Mouse (Mus musculus): ENCODE data around the gene Csde1.
A peak's percentile ranks its signal among the peaks of the same experiment; 100 is the strongest.

The Csde1 gene

DNA sequence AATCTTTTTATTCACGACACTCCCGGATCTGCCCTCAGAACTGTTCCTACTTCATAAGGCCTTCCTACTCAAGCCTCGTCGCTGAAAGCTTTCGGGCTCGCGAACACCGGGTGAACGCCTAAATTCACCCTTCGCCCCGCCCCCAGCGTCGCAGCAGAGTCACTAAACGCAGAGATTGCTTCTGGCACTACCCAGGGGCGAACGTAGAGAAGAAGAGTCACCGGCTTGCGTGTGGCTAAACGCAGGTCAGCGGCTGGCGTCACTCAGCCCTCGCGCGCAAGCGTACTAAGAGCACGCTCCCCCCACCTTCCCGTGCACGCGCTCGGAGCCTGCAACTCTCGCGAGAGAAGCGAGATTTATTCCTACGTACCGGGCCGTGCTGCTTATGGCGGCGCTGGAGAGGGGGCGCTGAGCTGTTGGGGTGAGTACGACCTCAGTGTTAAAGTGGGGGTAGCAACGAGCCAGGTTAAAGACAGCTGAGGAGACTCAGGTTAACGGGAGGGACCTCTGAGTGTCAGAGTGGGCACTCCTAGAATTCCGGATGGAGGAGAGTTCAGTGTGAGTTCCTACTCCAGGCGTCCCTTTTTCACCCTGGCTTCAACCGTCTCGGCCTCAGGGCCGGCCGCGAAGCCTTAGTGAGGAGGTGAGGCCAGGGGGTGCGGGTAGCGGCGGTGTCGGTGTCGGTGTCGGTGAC is at the start of gene Csde1:
Gene Csde1, plus strand, starts transcription at position 178 of the 694 bp plus-strand sequence.
- DNase-seq (ENCODE audit: low read depth, low spot score) = peak; percentile 99
- H3K36me3 ChIP-seq (ENCODE audit: control insufficient read depth, insufficient read depth, low read length, poor library complexity, severe bottlenecking) = no peaks in the 10 kb centered on the region; the same call in 1 of the 2 replicates
- no peaks in the 10 kb centered on the region for H3K27me3 ChIP-seq (ENCODE audit: control insufficient read depth, insufficient read depth, low read length, poor library complexity, severe bottlenecking)

DNA sequence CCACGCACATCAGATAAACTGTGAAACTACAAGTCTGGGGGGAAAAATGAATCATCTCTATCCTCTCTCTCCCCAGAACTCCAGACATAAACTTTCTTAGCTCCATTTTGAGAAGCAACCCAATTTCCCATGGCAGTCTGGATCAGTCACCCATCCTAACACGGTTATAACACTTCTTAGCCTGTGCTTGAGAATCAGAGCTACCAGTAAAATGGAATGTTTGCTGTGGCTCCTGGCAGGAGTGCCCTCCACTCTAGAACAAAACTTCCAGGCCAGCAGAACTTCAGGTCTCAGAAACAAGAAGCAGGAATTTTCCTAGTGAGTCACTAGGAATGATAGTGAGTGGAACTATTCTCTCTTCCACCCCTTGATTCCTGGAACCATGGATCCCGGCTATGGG is 49.7 kb upstream of the Csde1 start:
- Histone ChIP-seq H3K27me3 (ENCODE audit: control insufficient read depth, insufficient read depth, low read length, poor library complexity, severe bottlenecking) (no peaks in the 10 kb centered on the region), H3K36me3 (ENCODE audit: control insufficient read depth, insufficient read depth, low read length, poor library complexity, severe bottlenecking) (no peaks in the 10 kb centered on the region)
- DNase-seq (ENCODE audit: low read depth, low spot score) = no peak

DNA sequence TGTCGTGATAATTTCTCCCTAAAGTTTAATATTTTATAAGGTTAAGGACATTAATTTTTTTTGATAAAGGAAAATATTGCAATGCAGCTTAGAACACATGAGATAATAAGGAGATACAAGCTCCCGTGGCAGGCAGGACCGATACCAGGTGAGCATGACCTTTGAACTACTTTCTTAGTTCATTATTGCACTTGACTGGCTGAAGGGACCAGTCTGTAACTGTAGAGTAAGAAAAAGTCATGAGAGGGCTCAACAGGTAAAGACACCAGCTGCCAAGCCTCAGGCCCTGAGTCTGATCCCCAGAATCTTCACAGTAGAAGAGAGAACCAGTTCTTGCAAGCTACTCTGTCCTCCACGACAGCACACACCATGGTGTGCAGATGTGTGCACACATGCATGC is 43.3 kb upstream of the Csde1 start:
- Histone ChIP-seq H3K27me3 (ENCODE audit: control insufficient read depth, insufficient read depth, low read length, poor library complexity, severe bottlenecking) (no peaks in the 10 kb centered on the region), H3K36me3 (ENCODE audit: control insufficient read depth, insufficient read depth, low read length, poor library complexity, severe bottlenecking) (no peaks in the 10 kb centered on the region)
- no peak for DNase-seq (ENCODE audit: low read depth, low spot score)

DNA sequence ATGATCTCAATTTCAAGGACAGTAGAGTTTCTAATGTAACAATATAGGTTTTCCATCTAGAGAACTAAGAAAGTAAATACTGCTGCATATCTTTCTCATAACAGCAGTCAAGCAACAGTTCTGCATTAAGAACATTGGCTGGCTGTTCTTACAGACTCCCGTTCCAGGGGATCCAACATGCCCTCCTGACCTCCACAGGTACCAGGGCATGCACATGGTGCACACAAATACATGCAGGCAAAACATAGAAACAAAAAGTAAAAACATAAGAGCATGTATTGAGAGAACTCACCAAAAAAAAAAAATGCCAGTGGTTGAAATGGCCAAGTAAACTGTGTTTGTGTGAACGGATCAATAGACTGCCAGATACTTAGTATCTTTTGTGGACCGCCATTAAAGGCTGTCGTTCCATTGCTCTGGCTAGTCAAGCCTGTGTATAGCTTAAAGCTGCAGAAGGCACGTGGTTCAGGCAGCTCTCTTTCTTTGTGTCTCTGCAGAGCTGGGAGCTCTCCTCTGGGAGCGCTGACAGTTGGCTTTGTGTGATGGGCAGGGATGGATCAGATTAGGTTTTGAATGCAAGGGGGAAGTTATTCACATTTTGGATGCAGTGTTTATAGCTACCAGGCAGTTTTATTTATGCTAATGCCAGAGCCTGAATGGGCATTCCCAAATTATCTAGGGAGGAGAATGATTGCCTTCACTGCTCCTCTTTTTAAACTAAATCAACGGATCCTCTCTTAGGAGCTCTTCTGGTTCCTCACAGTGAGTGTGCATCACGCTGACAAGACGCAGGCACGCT is 40.5 kb upstream of the Csde1 start:
- Histone ChIP-seq H3K36me3 (ENCODE audit: control insufficient read depth, insufficient read depth, low read length, poor library complexity, severe bottlenecking) (no peaks in the 10 kb centered on the region), H3K27me3 (ENCODE audit: control insufficient read depth, insufficient read depth, low read length, poor library complexity, severe bottlenecking) (no peaks in the 10 kb centered on the region)
- no peak for DNase-seq (ENCODE audit: low read depth, low spot score)

DNA sequence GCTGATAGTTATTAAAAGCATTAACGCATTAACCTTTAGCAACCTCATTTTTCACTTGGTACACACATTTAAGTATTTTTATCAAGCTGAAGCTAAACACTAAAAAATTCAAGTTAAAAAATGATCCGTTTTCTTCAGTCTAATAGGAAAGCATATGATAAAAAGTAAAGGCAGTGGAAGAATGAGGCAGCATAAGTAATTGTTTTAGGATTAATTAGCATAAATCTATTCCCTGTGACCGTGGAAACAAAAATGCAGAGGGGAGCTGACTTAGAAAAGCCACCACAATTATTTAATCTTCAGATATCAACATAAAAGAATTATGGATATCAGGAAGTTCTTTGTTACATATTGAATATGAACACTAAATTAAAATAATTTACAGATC is 39.9 kb upstream of the Csde1 start:
- no peak for DNase-seq (ENCODE audit: low read depth, low spot score)
- H3K36me3 ChIP-seq (ENCODE audit: control insufficient read depth, insufficient read depth, low read length, poor library complexity, severe bottlenecking) = no peaks in the 10 kb centered on the region
- H3K27me3 ChIP-seq (ENCODE audit: control insufficient read depth, insufficient read depth, low read length, poor library complexity, severe bottlenecking) = no peaks in the 10 kb centered on the region

DNA sequence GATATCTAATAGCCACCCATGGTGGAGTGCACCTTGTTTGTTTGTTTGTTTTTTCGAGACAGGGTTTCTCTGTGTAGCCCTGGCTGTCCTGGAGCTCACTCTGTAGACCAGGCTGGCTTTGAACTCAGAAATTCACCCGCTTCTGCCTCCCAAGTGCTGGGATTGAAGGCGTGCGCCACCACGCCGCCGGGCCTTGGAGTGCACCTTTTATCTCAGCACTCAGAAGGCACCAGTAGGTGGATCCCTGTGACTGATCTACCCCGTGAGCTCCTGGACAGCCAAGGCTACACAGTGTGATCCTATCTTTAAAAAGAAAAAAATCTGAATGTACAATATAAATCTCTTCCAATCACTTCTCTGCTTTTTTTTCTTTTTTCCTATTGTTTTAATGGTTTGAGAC is 29.2 kb upstream of the Csde1 start:
- no peaks in the 10 kb centered on the region for H3K36me3 ChIP-seq (ENCODE audit: control insufficient read depth, insufficient read depth, low read length, poor library complexity, severe bottlenecking)
- no peak for DNase-seq (ENCODE audit: low read depth, low spot score)

DNA sequence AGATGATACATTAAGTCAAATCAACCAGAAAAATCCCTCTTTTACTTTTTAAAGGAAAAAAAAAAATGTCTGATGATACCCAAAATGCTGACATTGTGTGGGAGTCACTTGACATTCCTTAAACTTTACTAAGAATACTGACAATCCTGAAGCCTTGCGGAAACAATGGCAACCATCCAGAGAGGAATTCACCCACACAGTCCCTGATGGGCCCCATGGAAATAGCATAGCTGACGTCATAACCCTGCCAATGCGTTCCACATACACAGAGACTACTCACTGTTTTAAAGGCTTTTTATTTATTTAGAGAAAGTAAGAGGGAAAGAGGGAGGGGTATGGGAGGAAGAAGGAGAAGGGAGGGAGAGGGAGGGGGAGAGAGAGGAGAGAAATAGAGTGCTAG is 27.3 kb upstream of the Csde1 start:
- Histone ChIP-seq H3K27me3 (ENCODE audit: control insufficient read depth, insufficient read depth, low read length, poor library complexity, severe bottlenecking) (no peaks in the 10 kb centered on the region), H3K36me3 (ENCODE audit: control insufficient read depth, insufficient read depth, low read length, poor library complexity, severe bottlenecking) (peaks cover 3% of the 10 kb centered on the region)
- DNase-seq (ENCODE audit: low read depth, low spot score) = no peak

More for the DNA sequence above, 29.2 kb upstream of the Csde1 start:
- no peaks in the 10 kb centered on the region for H3K27me3 ChIP-seq (ENCODE audit: control insufficient read depth, insufficient read depth, low read length, poor library complexity, severe bottlenecking)

DNA sequence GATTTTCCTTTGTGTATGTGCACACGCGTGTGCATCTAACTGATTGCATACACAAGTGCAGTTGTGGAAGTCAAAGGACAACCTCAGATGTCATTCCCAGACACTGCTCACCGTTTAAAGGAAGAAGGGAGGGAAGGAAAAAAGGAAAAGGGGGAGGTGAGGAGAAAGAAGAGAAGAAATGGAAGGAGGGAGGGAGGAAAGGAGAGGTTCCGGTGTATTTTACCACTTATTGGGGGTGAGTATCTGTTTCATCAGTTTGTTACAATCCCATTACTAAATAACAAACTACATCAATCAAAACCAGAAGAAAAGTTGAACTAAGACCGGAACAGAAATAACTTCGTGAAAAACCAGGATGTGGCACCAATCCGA is 25.0 kb upstream of the Csde1 start:
- no peak for DNase-seq (ENCODE audit: low read depth, low spot score)
- Histone ChIP-seq H3K36me3 (ENCODE audit: control insufficient read depth, insufficient read depth, low read length, poor library complexity, severe bottlenecking) (peaks cover 11% of the 10 kb centered on the region), H3K27me3 (ENCODE audit: control insufficient read depth, insufficient read depth, low read length, poor library complexity, severe bottlenecking) (no peaks in the 10 kb centered on the region)

DNA sequence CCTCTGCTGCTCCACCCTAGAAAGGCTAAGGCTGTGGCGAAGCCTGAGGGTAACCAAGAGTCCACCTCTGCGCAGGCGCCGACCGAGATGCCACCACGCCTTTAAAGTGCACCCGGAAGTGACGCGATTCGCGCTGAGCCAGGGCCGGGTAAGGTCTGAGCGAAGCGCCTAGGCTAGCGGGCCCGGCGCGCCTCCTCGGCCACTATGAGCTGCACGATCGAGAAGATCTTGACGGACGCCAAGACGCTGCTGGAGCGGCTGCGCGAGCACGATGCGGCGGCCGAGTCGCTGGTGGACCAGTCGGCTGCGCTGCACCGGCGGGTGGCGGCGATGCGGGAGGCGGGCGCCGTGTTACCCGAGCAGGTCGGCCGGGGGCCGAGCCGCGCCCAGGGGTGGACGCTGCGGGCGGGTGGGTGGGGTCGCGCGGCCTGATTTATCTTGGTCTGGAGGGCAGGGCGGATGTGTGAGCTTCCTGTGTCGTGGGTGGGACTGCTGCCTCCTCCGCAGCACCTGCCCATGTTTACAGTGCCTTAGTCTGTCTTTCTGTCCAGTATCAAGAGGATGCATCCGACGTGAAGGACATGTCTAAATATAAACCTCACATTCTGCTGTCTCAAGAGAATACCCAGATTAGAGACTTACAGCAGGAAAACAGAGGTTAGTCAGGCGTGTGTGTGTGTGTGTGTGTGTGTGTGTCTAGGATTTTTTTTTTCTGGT is 24.5 kb upstream of the Csde1 start, which contains the start of gene Sike1:
Gene Sike1, plus strand, starts transcription at position 104 of the 717 bp plus-strand sequence.
- Histone ChIP-seq H3K36me3 (ENCODE audit: control insufficient read depth, insufficient read depth, low read length, poor library complexity, severe bottlenecking) (peaks cover 12% of the 10 kb centered on the region), H3K27me3 (ENCODE audit: control insufficient read depth, insufficient read depth, low read length, poor library complexity, severe bottlenecking) (no peaks in the 10 kb centered on the region)
- peak; percentile 97 for DNase-seq (ENCODE audit: low read depth, low spot score)

DNA sequence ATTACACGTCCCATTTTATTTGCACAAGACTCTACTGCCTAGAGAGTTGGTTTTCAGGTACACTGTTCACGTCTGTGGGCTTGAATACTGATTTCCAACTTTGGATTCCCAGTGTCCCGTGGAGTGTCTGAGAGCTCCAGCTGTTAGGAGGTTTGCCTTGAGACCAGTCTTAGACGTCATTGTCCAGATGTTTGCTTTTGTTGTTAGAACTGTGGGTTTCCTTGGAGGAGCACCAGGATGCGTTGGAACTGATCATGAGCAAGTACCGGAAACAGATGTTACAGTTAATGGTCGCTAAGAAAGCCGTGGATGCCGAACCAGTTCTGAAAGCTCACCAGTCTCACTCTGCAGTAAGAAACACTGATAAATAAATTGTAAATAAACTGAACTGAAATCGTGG is 23.2 kb upstream of the Csde1 start:
- Histone ChIP-seq H3K36me3 (ENCODE audit: control insufficient read depth, insufficient read depth, low read length, poor library complexity, severe bottlenecking) (peaks cover 15% of the 10 kb centered on the region), H3K27me3 (ENCODE audit: control insufficient read depth, insufficient read depth, low read length, poor library complexity, severe bottlenecking) (no peaks in the 10 kb centered on the region)
- no peak for DNase-seq (ENCODE audit: low read depth, low spot score)

DNA sequence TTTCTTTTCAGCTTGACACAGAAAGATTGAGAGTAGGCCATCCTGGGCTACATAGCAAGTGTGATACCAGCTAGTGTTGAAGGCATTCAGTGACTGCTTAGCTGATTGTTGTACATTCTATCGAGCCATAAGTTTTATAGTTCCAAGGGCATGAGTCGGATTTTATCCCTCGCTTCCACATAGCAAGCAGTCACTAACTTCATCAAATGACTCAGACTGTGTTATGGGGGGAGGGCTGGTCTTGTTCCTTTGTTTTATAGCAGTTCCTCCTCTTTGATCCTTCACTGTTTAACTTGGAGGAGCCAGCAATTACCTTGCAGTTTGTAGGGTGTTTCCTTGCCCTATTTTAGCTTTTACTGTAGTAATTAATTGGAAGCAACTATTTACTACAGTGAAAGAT is 22.6 kb upstream of the Csde1 start:
- Histone ChIP-seq H3K27me3 (ENCODE audit: control insufficient read depth, insufficient read depth, low read length, poor library complexity, severe bottlenecking) (no peaks in the 10 kb centered on the region), H3K36me3 (ENCODE audit: control insufficient read depth, insufficient read depth, low read length, poor library complexity, severe bottlenecking) (peaks cover 15% of the 10 kb centered on the region)
- no peak for DNase-seq (ENCODE audit: low read depth, low spot score)

DNA sequence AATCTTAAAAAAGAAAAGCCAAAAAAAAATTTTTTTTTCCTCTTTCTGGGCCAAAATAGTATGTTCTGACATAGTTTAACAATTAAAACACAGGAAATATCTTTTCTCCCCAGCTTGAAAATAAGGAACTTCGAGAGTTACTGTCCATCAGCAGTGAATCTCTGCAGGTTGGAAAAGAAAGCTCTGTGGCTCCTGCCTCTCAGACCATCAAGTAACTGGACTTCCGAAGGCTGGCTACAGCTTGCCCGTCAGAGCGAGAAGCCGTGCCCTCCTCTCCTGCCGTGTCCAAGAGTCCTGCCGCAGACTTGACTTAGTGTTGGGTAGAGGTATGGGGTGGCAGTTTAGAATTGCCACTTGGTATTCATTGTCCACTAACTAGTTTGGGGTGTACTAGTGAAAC is 18.6 kb upstream of the Csde1 start:
- DNase-seq (ENCODE audit: low read depth, low spot score) = no peak
- peaks cover 16% of the 10 kb centered on the region for H3K36me3 ChIP-seq (ENCODE audit: control insufficient read depth, insufficient read depth, low read length, poor library complexity, severe bottlenecking)

DNA sequence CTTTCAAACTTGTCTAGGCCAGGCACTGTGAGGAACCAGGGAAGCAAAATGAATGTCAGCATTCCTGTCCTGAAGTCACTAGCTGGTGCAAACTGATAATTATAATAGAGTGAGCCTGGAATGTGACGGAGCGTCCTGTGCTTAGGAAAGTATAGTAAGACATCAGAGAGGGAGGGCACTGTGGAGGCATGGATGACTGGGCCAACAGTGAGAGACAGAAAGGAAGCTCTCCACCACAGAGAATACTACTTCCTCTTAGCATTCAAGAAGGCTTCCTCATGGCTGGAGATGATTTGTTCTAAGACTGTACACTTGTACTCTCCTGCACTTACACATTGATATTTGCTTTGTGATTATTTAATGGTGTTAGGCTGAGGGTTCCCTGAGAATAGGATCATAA is 2.9 kb upstream of the Csde1 start:
- no peaks in the 10 kb centered on the region; the same call in 1 of the 2 replicates for H3K36me3 ChIP-seq (ENCODE audit: control insufficient read depth, insufficient read depth, low read length, poor library complexity, severe bottlenecking)
- H3K27me3 ChIP-seq (ENCODE audit: control insufficient read depth, insufficient read depth, low read length, poor library complexity, severe bottlenecking) = no peaks in the 10 kb centered on the region
- DNase-seq (ENCODE audit: low read depth, low spot score) = peak; percentile 82

More for the DNA sequence above, 18.6 kb upstream of the Csde1 start:
- H3K27me3 ChIP-seq (ENCODE audit: control insufficient read depth, insufficient read depth, low read length, poor library complexity, severe bottlenecking) = no peaks in the 10 kb centered on the region

DNA sequence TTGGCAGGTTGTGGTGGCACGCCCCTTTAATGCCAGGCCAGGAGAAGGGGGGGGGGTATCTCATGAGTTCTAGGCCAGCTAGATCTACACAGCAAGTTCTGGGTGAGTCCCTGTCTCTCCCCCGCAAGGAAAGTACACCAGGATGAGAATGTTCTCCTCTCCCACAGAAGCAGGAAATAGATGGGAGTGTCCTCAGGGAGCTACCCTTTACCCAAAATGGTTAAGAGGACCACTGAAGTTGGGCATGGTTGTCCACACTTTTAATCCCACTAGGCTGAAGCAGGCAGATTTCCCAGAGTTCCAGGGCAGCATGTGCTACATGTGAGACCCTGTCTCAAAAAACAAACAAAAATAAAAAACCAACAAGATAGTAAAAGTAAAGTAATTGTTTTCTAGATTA is 764 bp upstream of the Csde1 start:
- no peaks in the 10 kb centered on the region for H3K27me3 ChIP-seq (ENCODE audit: control insufficient read depth, insufficient read depth, low read length, poor library complexity, severe bottlenecking)
- no peak for DNase-seq (ENCODE audit: low read depth, low spot score)
- no peaks in the 10 kb centered on the region; the same call in 1 of the 2 replicates for H3K36me3 ChIP-seq (ENCODE audit: control insufficient read depth, insufficient read depth, low read length, poor library complexity, severe bottlenecking)
